Mouse (Mus musculus): ENCODE measurements around the gene Tex22. TPM values are rescaled to one million over a fixed set of nuclear protein-coding genes. Genes with fewer than 3 reads are reported as not detected.
A peak's percentile ranks its signal among the peaks of the same experiment; 100 is the strongest.

The Tex22 gene
- polyA plus RNA-seq, 1 experiment = not detected

DNA sequence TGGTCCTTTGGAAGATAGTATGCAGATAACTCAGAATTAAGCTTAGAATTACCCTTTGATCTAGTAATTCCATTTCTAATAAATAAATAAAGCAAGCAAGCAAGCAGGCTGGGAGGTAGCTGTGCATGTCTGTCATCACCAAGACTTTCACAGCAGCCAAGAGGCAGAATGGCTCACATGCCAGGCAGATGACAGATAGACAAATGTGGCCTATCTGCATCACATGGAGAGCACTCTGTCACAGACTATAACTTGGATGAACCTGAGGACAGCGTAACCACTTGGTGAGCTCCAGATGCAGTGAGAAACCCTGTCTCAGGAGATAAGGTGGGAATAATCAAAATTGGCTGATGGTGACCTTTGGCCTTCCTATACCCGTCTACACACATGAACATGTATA, 39.2 kb upstream of the Tex22 start:
- Histone ChIP-seq H3K4me1 (ENCODE audit: control insufficient read depth, insufficient read depth, low read length) (no peaks in the 10 kb centered on the region), H3K4me3 (ENCODE audit: insufficient read depth, low read length) (no peak overlapping the region), H3K27ac (ENCODE audit: insufficient read depth, low read length) (no peak overlapping the region)
- TF ChIP-seq POLR2A (IDR thresholded peaks at IDR 0.05; ENCODE audit: low read depth, low read length) = no peak
- TF ChIP-seq CTCF (IDR thresholded peaks at IDR 0.05; ENCODE audit: borderline replicate concordance, insufficient read depth, low read length) = no peak

DNA sequence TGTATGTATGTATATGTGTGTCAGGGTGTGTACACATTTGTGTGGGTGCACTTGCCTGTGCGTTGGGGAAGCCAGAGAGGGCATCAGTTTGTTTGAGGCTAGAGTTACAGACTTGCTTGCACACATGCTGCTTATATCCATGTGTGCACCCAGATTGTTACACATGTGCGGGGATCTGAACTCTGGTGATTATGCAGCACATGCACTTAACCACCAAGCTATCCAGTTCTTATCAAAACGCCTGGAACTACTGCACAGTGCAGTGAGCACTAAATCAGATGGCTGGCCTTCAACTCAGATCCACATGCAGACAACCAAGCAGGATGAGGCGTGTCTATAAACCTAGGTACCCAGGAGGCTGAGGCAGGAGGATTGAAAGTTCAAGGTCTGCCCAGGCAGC, 37.3 kb upstream of the Tex22 start:
- H3K4me1 ChIP-seq (ENCODE audit: control insufficient read depth, insufficient read depth, low read length) = no peaks in the 10 kb centered on the region
- no peak for TF ChIP-seq CTCF (IDR thresholded peaks at IDR 0.05; ENCODE audit: borderline replicate concordance, insufficient read depth, low read length)
- TF ChIP-seq POLR2A (IDR thresholded peaks at IDR 0.05; ENCODE audit: low read depth, low read length) = no peak
- H3K27ac ChIP-seq (ENCODE audit: insufficient read depth, low read length) = no peak overlapping the region
- H3K4me3 ChIP-seq (ENCODE audit: insufficient read depth, low read length) = no peak overlapping the region

DNA sequence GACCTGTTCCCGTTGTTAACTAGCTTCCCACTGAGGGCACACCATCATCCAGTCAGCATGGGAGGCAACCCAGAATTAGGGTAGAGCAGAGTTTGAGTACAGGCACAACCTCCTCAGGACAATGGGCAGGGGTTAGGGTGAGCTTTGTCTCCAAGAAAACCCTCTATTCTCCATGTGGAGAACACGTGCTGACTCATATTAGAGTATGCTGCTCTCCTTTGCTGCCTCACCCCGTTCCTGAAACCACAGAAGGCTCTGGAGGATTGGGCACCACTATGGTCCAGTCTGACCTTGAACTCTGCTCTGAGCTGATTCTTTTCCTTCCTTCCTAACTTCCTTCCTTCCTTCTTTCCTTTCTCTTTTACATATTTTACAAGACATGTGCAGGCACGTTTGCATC, 35.9 kb upstream of the Tex22 start:
- no peak overlapping the region for H3K27ac ChIP-seq (ENCODE audit: insufficient read depth, low read length)
- H3K4me3 ChIP-seq (ENCODE audit: insufficient read depth, low read length) = no peak overlapping the region
- H3K4me1 ChIP-seq (ENCODE audit: control insufficient read depth, insufficient read depth, low read length) = 0 out of 2 replicates have a peak, but pooled peaks cover 2% of the 10 kb centered on the region
- TF ChIP-seq POLR2A (IDR thresholded peaks at IDR 0.05; ENCODE audit: low read depth, low read length) = no peak
- no peak for TF ChIP-seq CTCF (IDR thresholded peaks at IDR 0.05; ENCODE audit: borderline replicate concordance, insufficient read depth, low read length)

DNA sequence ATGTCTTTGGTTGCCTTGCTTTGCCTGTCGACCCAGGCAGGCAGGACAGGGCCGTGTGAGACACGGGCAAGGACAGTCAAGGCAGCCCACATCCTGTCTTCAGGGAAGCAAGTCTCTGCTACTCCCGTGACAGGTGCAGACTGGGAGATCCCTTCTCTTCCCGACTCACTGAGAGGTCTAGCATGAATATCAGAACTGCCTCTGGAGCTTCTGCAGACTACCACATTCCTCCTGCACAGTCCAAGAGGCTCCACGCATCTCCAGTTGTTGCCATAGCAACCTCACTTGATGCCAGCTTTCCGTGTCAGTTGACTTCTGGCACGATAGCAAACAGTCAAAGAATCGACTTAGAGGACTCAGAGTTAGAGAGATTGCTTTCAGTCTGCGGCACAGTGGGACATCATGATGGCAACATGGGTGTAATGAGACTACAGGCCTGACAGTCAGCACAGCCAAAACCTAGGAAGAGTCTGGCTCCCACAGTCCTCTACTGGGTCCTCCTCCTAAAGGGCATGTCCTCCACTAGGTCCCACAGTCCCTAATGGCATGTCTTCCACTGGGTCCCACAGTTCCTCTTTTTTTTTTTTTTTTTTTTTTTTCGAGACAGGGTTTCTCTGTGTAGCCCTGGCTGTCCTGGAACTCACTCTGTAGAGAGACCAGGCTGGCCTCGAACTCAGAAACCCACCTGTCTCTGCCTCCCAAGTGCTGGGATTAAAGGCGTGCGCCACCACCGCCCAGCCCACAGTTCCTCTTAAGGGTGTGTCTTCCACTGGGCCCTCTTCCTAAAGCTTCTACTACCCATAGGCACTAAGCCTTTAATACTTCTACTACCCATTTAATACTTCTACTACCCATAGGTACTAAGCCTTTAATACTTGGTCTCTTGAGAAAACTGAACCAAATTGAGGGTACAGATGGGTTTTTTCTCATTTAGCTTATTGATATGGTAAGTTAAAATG, 32.5 kb upstream of the Tex22 start:
- Histone ChIP-seq H3K27ac (ENCODE audit: insufficient read depth, low read length) (no peak overlapping the region), H3K4me3 (ENCODE audit: insufficient read depth, low read length) (no peak overlapping the region), H3K4me1 (ENCODE audit: control insufficient read depth, insufficient read depth, low read length) (0 out of 2 replicates have a peak, but pooled peaks cover 3% of the 10 kb centered on the region)
- TF ChIP-seq POLR2A (IDR thresholded peaks at IDR 0.05; ENCODE audit: low read depth, low read length) (no peak), CTCF (IDR thresholded peaks at IDR 0.05; ENCODE audit: borderline replicate concordance, insufficient read depth, low read length) (no peak)

DNA sequence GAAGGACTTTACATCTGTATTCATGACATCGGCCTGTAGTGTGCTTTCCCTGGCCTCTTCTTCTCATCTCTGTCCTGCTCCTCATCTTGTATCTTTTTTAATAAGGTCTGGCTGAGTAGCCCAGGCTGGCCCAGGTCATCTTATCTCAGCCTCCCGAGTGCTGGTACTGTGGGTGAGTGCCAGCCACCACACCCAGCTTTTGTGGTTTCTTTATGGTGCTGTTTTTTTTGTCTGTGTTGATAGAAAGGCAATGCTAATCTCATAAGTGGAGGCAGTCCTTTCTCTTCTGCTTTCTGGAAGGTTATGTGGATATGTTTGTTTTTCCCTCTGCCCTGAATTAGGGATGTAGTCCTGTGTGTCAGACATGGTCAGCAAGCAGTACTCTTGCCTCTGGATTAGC, 31.8 kb upstream of the Tex22 start:
- TF ChIP-seq POLR2A (IDR thresholded peaks at IDR 0.05; ENCODE audit: low read depth, low read length) = no peak
- TF ChIP-seq CTCF (IDR thresholded peaks at IDR 0.05; ENCODE audit: borderline replicate concordance, insufficient read depth, low read length) = no peak
- Histone ChIP-seq H3K4me1 (ENCODE audit: control insufficient read depth, insufficient read depth, low read length) (0 out of 2 replicates have a peak, but pooled peaks cover 3% of the 10 kb centered on the region), H3K4me3 (ENCODE audit: insufficient read depth, low read length) (no peak overlapping the region), H3K27ac (ENCODE audit: insufficient read depth, low read length) (peak overlapping the region; percentile 57; the same call in 1 of the 2 replicates)

DNA sequence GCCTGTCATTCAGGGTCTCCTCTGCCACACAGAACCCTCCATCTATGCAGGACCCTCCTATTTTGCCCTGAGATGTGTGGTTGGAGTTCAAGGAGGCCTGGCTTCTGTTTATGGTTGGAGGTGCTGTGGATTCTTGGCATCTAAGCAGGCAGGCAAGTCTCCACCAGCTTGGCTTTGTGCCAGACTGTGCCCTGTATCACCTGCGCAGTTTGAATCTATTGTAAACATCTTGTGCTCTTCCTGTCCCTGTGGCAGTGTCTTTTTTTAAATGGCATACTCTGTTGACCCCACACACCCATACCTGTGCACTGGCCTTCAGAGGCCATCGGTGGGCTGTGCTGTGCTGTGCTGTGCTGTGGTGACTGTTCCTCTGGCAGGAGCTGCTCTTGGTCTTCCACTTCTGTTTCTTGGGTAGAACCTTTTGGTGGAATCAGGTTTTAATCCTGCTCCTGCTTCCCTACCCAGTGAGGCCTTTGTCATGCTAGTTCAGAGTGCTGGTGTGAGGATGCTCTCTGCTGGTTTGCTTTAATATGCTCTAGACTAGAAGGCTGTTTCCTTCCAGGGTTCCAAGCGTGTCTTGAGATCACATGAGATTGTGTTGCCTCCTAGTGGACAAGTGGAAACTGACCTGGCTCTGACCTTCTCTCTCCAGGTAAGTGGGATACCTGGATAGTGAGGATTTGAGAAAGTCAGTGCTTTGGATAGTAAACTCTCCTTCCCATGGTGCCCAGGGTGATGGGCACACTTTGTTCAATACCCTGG, 29.2 kb upstream of the Tex22 start:
- TF ChIP-seq POLR2A (IDR thresholded peaks at IDR 0.05; ENCODE audit: low read depth, low read length) (no peak), CTCF (IDR thresholded peaks at IDR 0.05; ENCODE audit: borderline replicate concordance, insufficient read depth, low read length) (no peak)
- Histone ChIP-seq H3K27ac (ENCODE audit: insufficient read depth, low read length) (no peak overlapping the region), H3K4me1 (ENCODE audit: control insufficient read depth, insufficient read depth, low read length) (0 out of 2 replicates have a peak, but pooled peaks cover 3% of the 10 kb centered on the region), H3K4me3 (ENCODE audit: insufficient read depth, low read length) (no peak overlapping the region)

DNA sequence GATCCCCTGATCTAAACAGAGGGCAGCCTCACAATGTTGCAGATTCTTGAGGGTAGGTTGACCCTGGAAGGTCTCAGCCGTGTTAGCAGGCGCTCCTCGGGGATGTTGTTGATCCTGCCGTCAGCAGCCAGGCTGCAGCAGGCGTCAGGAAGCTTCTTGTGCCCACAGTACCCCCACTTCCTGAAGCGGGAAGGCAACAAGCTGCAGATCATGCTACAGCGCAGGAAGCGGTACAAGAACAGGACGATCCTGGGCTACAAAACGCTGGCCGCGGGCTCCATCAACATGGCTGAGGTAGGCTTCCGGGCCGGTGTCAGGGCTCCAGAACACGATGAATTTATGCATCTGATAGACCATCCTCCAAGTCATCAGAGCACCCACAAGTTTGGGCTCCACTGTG, 27.4 kb upstream of the Tex22 start:
- H3K4me3 ChIP-seq (ENCODE audit: insufficient read depth, low read length) = no peak overlapping the region
- H3K4me1 ChIP-seq (ENCODE audit: control insufficient read depth, insufficient read depth, low read length) = peaks cover 8% of the 10 kb centered on the region; the same call in 1 of the 2 replicates
- no peak overlapping the region for H3K27ac ChIP-seq (ENCODE audit: insufficient read depth, low read length)
- TF ChIP-seq POLR2A (IDR thresholded peaks at IDR 0.05; ENCODE audit: low read depth, low read length) (no peak), CTCF (IDR thresholded peaks at IDR 0.05; ENCODE audit: borderline replicate concordance, insufficient read depth, low read length) (no peak)

DNA sequence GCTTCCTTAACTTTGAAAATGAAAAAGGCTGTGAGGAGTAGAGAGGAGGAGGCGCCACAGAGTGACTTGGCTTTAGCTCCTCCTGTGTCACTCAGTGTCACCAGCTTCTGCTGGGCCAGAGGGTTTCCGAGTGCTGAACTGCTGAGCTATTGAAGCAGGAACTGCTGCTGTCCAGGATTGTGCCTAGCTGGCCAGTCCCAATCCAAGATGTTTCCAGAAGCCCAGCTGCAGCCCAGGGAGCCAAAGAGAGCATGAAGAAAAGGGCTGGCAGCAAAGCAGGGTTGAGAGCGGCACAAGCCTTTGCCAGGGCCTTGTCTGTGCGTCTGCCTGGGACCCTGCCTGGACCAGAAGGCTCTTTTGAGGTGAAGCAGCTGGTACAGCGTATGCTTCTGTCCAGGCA, 26.2 kb upstream of the Tex22 start:
- H3K4me3 ChIP-seq (ENCODE audit: insufficient read depth, low read length) = no peak overlapping the region
- TF ChIP-seq POLR2A (IDR thresholded peaks at IDR 0.05; ENCODE audit: low read depth, low read length) = no peak
- no peak for TF ChIP-seq CTCF (IDR thresholded peaks at IDR 0.05; ENCODE audit: borderline replicate concordance, insufficient read depth, low read length)
- H3K4me1 ChIP-seq (ENCODE audit: control insufficient read depth, insufficient read depth, low read length) = peaks cover 9% of the 10 kb centered on the region; the same call in 1 of the 2 replicates
- no peak overlapping the region for H3K27ac ChIP-seq (ENCODE audit: insufficient read depth, low read length)

DNA sequence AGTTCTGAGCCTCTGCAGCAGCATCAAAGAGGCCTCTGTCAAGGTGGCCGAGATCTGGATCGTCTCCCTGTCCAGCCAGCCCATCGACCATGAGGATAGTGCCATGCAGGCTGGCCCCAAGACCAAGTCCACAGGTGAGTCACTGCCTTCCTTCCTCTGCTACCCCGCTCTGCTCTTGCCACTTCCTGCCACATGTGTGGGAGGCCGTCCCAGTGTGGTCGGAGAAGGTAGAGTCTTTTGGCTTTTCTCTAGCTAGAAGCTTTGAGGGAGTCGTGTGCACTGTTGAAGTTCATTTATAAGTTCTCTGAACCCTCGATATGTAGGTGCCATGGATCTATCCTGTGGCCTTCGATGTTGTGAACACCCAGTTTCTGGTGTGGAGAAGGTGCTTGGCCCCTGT, 24.5 kb upstream of the Tex22 start:
- Histone ChIP-seq H3K4me3 (ENCODE audit: insufficient read depth, low read length) (no peak overlapping the region), H3K4me1 (ENCODE audit: control insufficient read depth, insufficient read depth, low read length) (peaks cover 7% of the 10 kb centered on the region; the same call in 1 of the 2 replicates), H3K27ac (ENCODE audit: insufficient read depth, low read length) (no peak overlapping the region)
- TF ChIP-seq CTCF (IDR thresholded peaks at IDR 0.05; ENCODE audit: borderline replicate concordance, insufficient read depth, low read length) = no peak
- TF ChIP-seq POLR2A (IDR thresholded peaks at IDR 0.05; ENCODE audit: low read depth, low read length) = no peak

All from embryonic fibroblast, embryonic 13.5 days (primary cell).